Mouse (Mus musculus): ENCODE measurements at regions not wholly inside any gene's neighbourhood (a gene's known extent, or its start where the extent isn't known, plus 50 kb on each side); places are given as distances from the start of the nearest gene placed in this dataset.

GRCm38 (mm10) chr14:76722297-76722696 is 165.6 kb upstream of the Serp2 start:
- Histone ChIP-seq H3K9me3 (ENCODE audit: control insufficient read depth, low read length) (no peaks in the 10 kb centered on the region), H3K4me2 (ENCODE audit: low read depth, low read length) (no peak overlapping the region), H3K27ac (ENCODE audit: low read depth, low read length) (no peak overlapping the region), H3K4me3 (ENCODE audit: low read depth, low read length) (no peak overlapping the region), H3K27me3 (ENCODE audit: control insufficient read depth, insufficient read depth, low read length) (no peaks in the 10 kb centered on the region), H3K36me3 (ENCODE audit: control insufficient read depth, insufficient read depth, low read length) (no peaks in the 10 kb centered on the region), H3K4me1 (ENCODE audit: control insufficient read depth, insufficient read depth, low read length) (no peaks in the 10 kb centered on the region), H3K9ac (replicated peaks; ENCODE audit: low read depth, low read length) (no peak overlapping the region)
- no peak for ATAC-seq (ENCODE audit: low read depth)
- 87% methylated on average over 5 of the region's 5 CpGs for WGBS

GRCm38 (mm10) chr14:76721751-76722150 is 165.1 kb upstream of the Serp2 start:
- H3K9me3 ChIP-seq (ENCODE audit: control insufficient read depth, low read length) = no peaks in the 10 kb centered on the region
- no peaks in the 10 kb centered on the region for H3K27me3 ChIP-seq (ENCODE audit: control insufficient read depth, insufficient read depth, low read length)
- WGBS = 90% methylated on average over 9 of the region's 9 CpGs
- H3K4me1 ChIP-seq (ENCODE audit: control insufficient read depth, insufficient read depth, low read length) = no peaks in the 10 kb centered on the region
- no peak overlapping the region for H3K4me3 ChIP-seq (ENCODE audit: low read depth, low read length)
- no peaks in the 10 kb centered on the region for H3K36me3 ChIP-seq (ENCODE audit: control insufficient read depth, insufficient read depth, low read length)
- H3K9ac ChIP-seq (replicated peaks; ENCODE audit: low read depth, low read length) = no peak overlapping the region
- no peak overlapping the region for H3K27ac ChIP-seq (ENCODE audit: low read depth, low read length)
- no peak overlapping the region for H3K4me2 ChIP-seq (ENCODE audit: low read depth, low read length)
- ATAC-seq (ENCODE audit: low read depth) = no peak

- Histone ChIP-seq H3K4me1 (ENCODE audit: control insufficient read depth, insufficient read depth, low read length) (no peaks in the 10 kb centered on the region), H3K36me3 (ENCODE audit: control insufficient read depth, insufficient read depth, low read length) (no peaks in the 10 kb centered on the region), H3K9ac (replicated peaks; ENCODE audit: low read depth, low read length) (no peak overlapping the region), H3K27ac (ENCODE audit: low read depth, low read length) (no peak overlapping the region), H3K27me3 (ENCODE audit: control insufficient read depth, insufficient read depth, low read length) (no peaks in the 10 kb centered on the region), H3K9me3 (ENCODE audit: control insufficient read depth, low read length) (no peaks in the 10 kb centered on the region), H3K4me2 (ENCODE audit: low read depth, low read length) (no peak overlapping the region), H3K4me3 (ENCODE audit: low read depth, low read length) (no peak overlapping the region)
- WGBS = 89% methylated on average over 3 of the region's 3 CpGs
- ATAC-seq (ENCODE audit: low read depth) = no peak
Measured at GRCm38 (mm10) chr14:76717081-76717480, 160.4 kb upstream of the Serp2 start.

DNA sequence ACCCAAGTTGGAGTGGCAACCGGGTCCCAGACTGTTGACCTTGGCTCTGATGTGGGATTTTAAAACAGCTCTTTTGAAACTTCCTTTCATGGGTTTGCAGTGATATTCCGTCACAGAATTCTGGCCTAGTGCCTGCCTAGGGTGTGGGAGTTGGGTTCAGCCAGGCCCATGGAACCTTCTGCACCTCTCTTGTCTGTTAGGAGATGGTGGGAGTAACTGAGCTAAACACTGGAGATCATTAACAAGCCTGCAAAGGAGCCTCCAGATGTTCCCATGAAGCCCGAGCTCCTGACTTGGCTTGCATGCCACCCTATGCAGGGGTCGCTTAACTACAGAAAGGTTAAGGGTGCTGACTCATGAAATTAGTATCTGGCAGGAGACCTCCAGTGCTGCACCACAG is 158.0 kb upstream of the Serp2 start:
- H3K4me2 ChIP-seq (ENCODE audit: low read depth, low read length) = no peak overlapping the region
- no peaks in the 10 kb centered on the region for H3K9me3 ChIP-seq (ENCODE audit: control insufficient read depth, low read length)
- H3K4me1 ChIP-seq (ENCODE audit: control insufficient read depth, insufficient read depth, low read length) = no peaks in the 10 kb centered on the region
- no peak overlapping the region for H3K4me3 ChIP-seq (ENCODE audit: low read depth, low read length)
- no peak for ATAC-seq (ENCODE audit: low read depth)
- no peaks in the 10 kb centered on the region for H3K36me3 ChIP-seq (ENCODE audit: control insufficient read depth, insufficient read depth, low read length)
- H3K27ac ChIP-seq (ENCODE audit: low read depth, low read length) = no peak overlapping the region
- H3K9ac ChIP-seq (replicated peaks; ENCODE audit: low read depth, low read length) = no peak overlapping the region
- WGBS = 85% methylated on average over 4 of the region's 4 CpGs
- H3K27me3 ChIP-seq (ENCODE audit: control insufficient read depth, insufficient read depth, low read length) = no peaks in the 10 kb centered on the region

DNA sequence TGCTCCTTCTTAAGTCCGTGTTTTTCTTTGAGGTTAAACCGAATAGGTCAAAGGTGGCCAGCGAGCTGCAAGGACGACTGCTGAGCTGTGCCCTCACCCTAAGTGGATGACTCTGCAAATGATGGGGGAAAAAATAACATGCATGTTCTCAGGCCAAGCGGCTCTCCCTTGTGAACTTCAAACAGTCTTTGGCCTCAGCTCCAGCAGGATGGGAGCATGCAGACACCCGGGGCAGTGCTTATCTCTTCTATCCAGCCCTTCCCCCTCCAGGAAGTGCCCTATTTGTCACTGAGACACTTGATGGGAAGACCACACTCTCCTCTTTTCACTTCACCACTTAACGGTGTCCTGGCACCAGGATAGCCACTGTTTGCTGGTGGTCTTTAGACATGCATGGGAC is 157.3 kb upstream of the Serp2 start:
- Histone ChIP-seq H3K27ac (ENCODE audit: low read depth, low read length) (no peak overlapping the region), H3K36me3 (ENCODE audit: control insufficient read depth, insufficient read depth, low read length) (no peaks in the 10 kb centered on the region), H3K4me2 (ENCODE audit: low read depth, low read length) (no peak overlapping the region), H3K4me3 (ENCODE audit: low read depth, low read length) (no peak overlapping the region), H3K9ac (replicated peaks; ENCODE audit: low read depth, low read length) (no peak overlapping the region), H3K4me1 (ENCODE audit: control insufficient read depth, insufficient read depth, low read length) (no peaks in the 10 kb centered on the region), H3K9me3 (ENCODE audit: control insufficient read depth, low read length) (no peaks in the 10 kb centered on the region), H3K27me3 (ENCODE audit: control insufficient read depth, insufficient read depth, low read length) (no peaks in the 10 kb centered on the region)
- no peak for ATAC-seq (ENCODE audit: low read depth)
- 74% methylated on average over 7 of the region's 7 CpGs for WGBS

- WGBS = 87% methylated on average over 11 of the region's 11 CpGs
- no peak overlapping the region for H3K27ac ChIP-seq (ENCODE audit: low read depth, low read length)
- ATAC-seq (ENCODE audit: low read depth) = no peak
Measured at GRCm38 (mm10) chr14:76708728-76709127, 152.0 kb upstream of the Serp2 start.

DNA sequence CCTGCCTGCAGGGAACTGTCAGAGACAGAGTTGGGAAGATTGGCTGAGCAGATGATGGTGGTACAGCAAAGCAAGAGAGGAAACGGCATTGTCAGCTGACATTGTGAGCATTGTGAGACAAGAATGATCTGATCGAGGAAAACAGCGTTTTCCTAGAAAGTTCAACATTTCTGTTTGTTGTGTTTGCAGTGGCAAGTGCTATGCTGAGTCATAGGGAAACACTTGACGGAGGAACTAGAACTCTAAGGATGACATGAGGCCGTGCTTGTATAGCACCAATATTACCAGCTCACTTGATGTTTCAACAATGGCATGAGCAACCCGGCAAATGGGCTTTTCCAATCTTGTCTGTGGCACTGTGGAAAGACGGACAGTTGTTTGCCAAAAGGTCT is 146.7 kb upstream of the Serp2 start:
- Histone ChIP-seq H3K36me3 (ENCODE audit: control insufficient read depth, insufficient read depth, low read length) (no peaks in the 10 kb centered on the region), H3K4me3 (ENCODE audit: low read depth, low read length) (no peak overlapping the region), H3K9me3 (ENCODE audit: control insufficient read depth, low read length) (no peaks in the 10 kb centered on the region), H3K27me3 (ENCODE audit: control insufficient read depth, insufficient read depth, low read length) (no peaks in the 10 kb centered on the region), H3K4me2 (ENCODE audit: low read depth, low read length) (no peak overlapping the region), H3K27ac (ENCODE audit: low read depth, low read length) (no peak overlapping the region), H3K9ac (replicated peaks; ENCODE audit: low read depth, low read length) (no peak overlapping the region), H3K4me1 (ENCODE audit: control insufficient read depth, insufficient read depth, low read length) (peaks cover 6% of the 10 kb centered on the region; the same call in 1 of the 2 replicates)
- ATAC-seq (ENCODE audit: low read depth) = no peak
- 86% methylated on average over 7 of the region's 7 CpGs for WGBS

More at GRCm38 (mm10) chr14:76708728-76709127, 152.0 kb upstream of the Serp2 start:
- Histone ChIP-seq H3K36me3 (ENCODE audit: control insufficient read depth, insufficient read depth, low read length) (no peaks in the 10 kb centered on the region), H3K27me3 (ENCODE audit: control insufficient read depth, insufficient read depth, low read length) (no peaks in the 10 kb centered on the region), H3K4me1 (ENCODE audit: control insufficient read depth, insufficient read depth, low read length) (no peaks in the 10 kb centered on the region), H3K4me2 (ENCODE audit: low read depth, low read length) (no peak overlapping the region), H3K9me3 (ENCODE audit: control insufficient read depth, low read length) (no peaks in the 10 kb centered on the region), H3K4me3 (ENCODE audit: low read depth, low read length) (no peak overlapping the region), H3K9ac (replicated peaks; ENCODE audit: low read depth, low read length) (no peak overlapping the region)

DNA sequence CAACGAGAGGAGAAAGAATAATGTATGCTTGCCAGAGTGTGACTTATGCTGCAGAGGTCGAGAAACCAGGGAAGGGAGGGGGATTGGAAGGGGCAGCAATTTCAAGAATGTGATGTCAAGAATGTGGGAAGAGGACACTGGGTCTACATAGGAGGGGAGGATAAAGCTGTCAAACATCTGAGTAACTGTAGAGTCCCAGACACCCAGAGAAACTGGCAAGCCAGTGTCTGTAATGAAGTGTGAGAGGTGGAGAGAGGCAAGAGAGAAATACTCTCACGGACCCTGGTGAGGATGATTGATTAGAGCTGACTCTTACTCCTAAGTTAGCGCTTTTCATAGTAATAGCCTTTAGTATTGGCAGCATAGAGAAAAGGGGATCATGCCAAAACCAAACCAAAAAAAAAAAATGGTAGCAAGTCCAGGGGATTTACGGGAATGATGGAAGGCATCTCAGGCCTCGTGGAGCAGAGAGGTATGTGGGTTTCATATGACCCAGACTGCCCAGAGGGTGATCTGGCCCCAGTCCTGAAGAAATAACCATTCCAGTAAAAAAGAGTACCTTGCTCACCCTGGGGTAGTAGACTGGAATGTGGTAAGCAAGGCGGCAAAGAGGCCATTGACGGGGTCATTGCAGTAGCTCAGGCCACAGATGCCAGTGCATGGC is 146.2 kb upstream of the Serp2 start:
- Histone ChIP-seq H3K9ac (replicated peaks; ENCODE audit: low read depth, low read length) (no peak overlapping the region), H3K36me3 (ENCODE audit: control insufficient read depth, insufficient read depth, low read length) (no peaks in the 10 kb centered on the region), H3K4me2 (ENCODE audit: low read depth, low read length) (no peak overlapping the region), H3K4me1 (ENCODE audit: control insufficient read depth, insufficient read depth, low read length) (peaks cover 6% of the 10 kb centered on the region; the same call in 1 of the 2 replicates), H3K9me3 (ENCODE audit: control insufficient read depth, low read length) (no peaks in the 10 kb centered on the region), H3K27me3 (ENCODE audit: control insufficient read depth, insufficient read depth, low read length) (no peaks in the 10 kb centered on the region), H3K27ac (ENCODE audit: low read depth, low read length) (no peak overlapping the region), H3K4me3 (ENCODE audit: low read depth, low read length) (no peak overlapping the region)
- ATAC-seq (ENCODE audit: low read depth) = no peak
- 70% methylated on average over 8 of the region's 8 CpGs for WGBS

GRCm38 (mm10) chr14:76701911-76702708 is 145.4 kb upstream of the Serp2 start:
- Histone ChIP-seq H3K9me3 (ENCODE audit: control insufficient read depth, low read length) (no peaks in the 10 kb centered on the region), H3K4me1 (ENCODE audit: control insufficient read depth, insufficient read depth, low read length) (peaks cover 8% of the 10 kb centered on the region; the same call in 1 of the 2 replicates), H3K36me3 (ENCODE audit: control insufficient read depth, insufficient read depth, low read length) (no peaks in the 10 kb centered on the region), H3K27me3 (ENCODE audit: control insufficient read depth, insufficient read depth, low read length) (no peaks in the 10 kb centered on the region), H3K9ac (replicated peaks; ENCODE audit: low read depth, low read length) (no peak overlapping the region), H3K27ac (ENCODE audit: low read depth, low read length) (no peak overlapping the region), H3K4me3 (ENCODE audit: low read depth, low read length) (no peak overlapping the region), H3K4me2 (ENCODE audit: low read depth, low read length) (no peak overlapping the region)
- 81% methylated on average over 14 of the region's 14 CpGs for WGBS
- ATAC-seq (ENCODE audit: low read depth) = no peak

Measured in neural tube, embryonic 14.5 days (tissue).